Mouse (Mus musculus): Measurements from ENCODE around the gene Kcnk3. TPM values are rescaled to one million over a fixed set of nuclear protein-coding genes. Genes with fewer than 3 reads are reported as not detected.

Kcnk3 gene
- polyA plus RNA-seq, 2 experiments, result 0.07 to 0.11 TPM

- no peaks in the 10 kb centered on the region for H3K9me3 ChIP-seq (ENCODE audit: control insufficient read depth, low read length)
- WGBS (ENCODE audit: insufficient replicate concordance), result 48% methylated on average over 1 of the region's 1 CpGs
- ATAC-seq (ENCODE audit: insufficient read depth) (no peak), DNase-seq (ENCODE audit: low read depth in 3 of 3, low spot score in 3 of 3) (no peak)
- peaks cover 0 to 7% of the 10 kb centered on the region in 2 experiments; a peak in 2 of 4 replicates for H3K4me1 ChIP-seq (replicated peaks; ENCODE audit: control insufficient read depth in 2 of 2, insufficient read depth in 2 of 2, low read length in 1 of 2)
- H3K4me2 ChIP-seq (ENCODE audit: low read depth), result no peak overlapping the region
- H3K27ac ChIP-seq, result no peak overlapping the region
- no peaks in the 10 kb centered on the region for H3K27me3 ChIP-seq (ENCODE audit: control insufficient read depth, insufficient read depth, low read length)
- H3K36me3 ChIP-seq (replicated peaks; ENCODE audit: control insufficient read depth, insufficient read depth, low read depth), result no peaks in the 10 kb centered on the region
- no peak overlapping the region for H3K4me3 ChIP-seq (ENCODE audit: insufficient read depth in 1 of 2, low read depth in 2 of 2, low read length in 2 of 2)
- H3K9ac ChIP-seq (replicated peaks), result no peak overlapping the region
- TF ChIP-seq CTCF (IDR thresholded peaks at IDR 0.05; ENCODE audit: low read depth) (no peak), EP300 (IDR thresholded peaks at IDR 0.05; ENCODE audit: low read depth) (no peak)
These were observed 23.1 kb downstream of the Kcnk3 start for GRCm38 (mm10) chr5:30611091-30611490.

GRCm38 (mm10) chr5:30611689-30612088 is 23.7 kb downstream of the Kcnk3 start:
- Histone ChIP-seq H3K36me3 (replicated peaks; ENCODE audit: control insufficient read depth, insufficient read depth, low read depth) (no peaks in the 10 kb centered on the region), H3K4me1 (replicated peaks; ENCODE audit: control insufficient read depth in 2 of 2, insufficient read depth in 2 of 2, low read length in 1 of 2) (peaks cover 0 to 7% of the 10 kb centered on the region in 2 experiments; a peak in 2 of 4 replicates), H3K27me3 (ENCODE audit: control insufficient read depth, insufficient read depth, low read length) (no peaks in the 10 kb centered on the region), H3K4me3 (ENCODE audit: insufficient read depth in 1 of 2, low read depth in 2 of 2, low read length in 2 of 2) (no peak overlapping the region), H3K9me3 (ENCODE audit: control insufficient read depth, low read length) (no peaks in the 10 kb centered on the region), H3K4me2 (ENCODE audit: low read depth) (no peak overlapping the region), H3K9ac (replicated peaks) (no peak overlapping the region), H3K27ac (no peak overlapping the region)
- TF ChIP-seq EP300 (IDR thresholded peaks at IDR 0.05; ENCODE audit: low read depth) (no peak), CTCF (IDR thresholded peaks at IDR 0.05; ENCODE audit: low read depth) (no peak)
- WGBS (ENCODE audit: insufficient replicate concordance), result 18% methylated on average over 3 of the region's 3 CpGs
- no peak for ATAC-seq (ENCODE audit: insufficient read depth)
- DNase-seq (ENCODE audit: low read depth in 3 of 3, low spot score in 3 of 3), result no peak

GRCm38 (mm10) chr5:30612575-30612974 is 24.6 kb downstream of the Kcnk3 start:
- peaks cover 0 to 7% of the 10 kb centered on the region in 2 experiments; a peak in 2 of 4 replicates for H3K4me1 ChIP-seq (replicated peaks; ENCODE audit: control insufficient read depth in 2 of 2, insufficient read depth in 2 of 2, low read length in 1 of 2)
- 63% methylated on average over 4 of the region's 4 CpGs for WGBS (ENCODE audit: insufficient replicate concordance)
- no peak for ATAC-seq (ENCODE audit: insufficient read depth)

GRCm38 (mm10) chr5:30613242-30613641 is 25.3 kb downstream of the Kcnk3 start:
- Histone ChIP-seq H3K27ac (no peak overlapping the region), H3K9ac (replicated peaks) (no peak overlapping the region), H3K4me2 (ENCODE audit: low read depth) (no peak overlapping the region), H3K36me3 (replicated peaks; ENCODE audit: control insufficient read depth, insufficient read depth, low read depth) (no peaks in the 10 kb centered on the region), H3K27me3 (ENCODE audit: control insufficient read depth, insufficient read depth, low read length) (no peaks in the 10 kb centered on the region), H3K9me3 (ENCODE audit: control insufficient read depth, low read length) (no peaks in the 10 kb centered on the region), H3K4me1 (replicated peaks; ENCODE audit: control insufficient read depth in 2 of 2, insufficient read depth in 2 of 2, low read length in 1 of 2) (peaks cover 0 to 7% of the 10 kb centered on the region in 2 experiments; a peak in 2 of 4 replicates), H3K4me3 (ENCODE audit: insufficient read depth in 1 of 2, low read depth in 2 of 2, low read length in 2 of 2) (no peak overlapping the region)
- TF ChIP-seq EP300 (IDR thresholded peaks at IDR 0.05; ENCODE audit: low read depth), result no peak
- TF ChIP-seq CTCF (IDR thresholded peaks at IDR 0.05; ENCODE audit: low read depth), result no peak
- 60% methylated on average over 8 of the region's 8 CpGs for WGBS (ENCODE audit: insufficient replicate concordance)
- no peak for ATAC-seq (ENCODE audit: insufficient read depth)
- DNase-seq (ENCODE audit: low read depth in 3 of 3, low spot score in 3 of 3), result no peak

More at GRCm38 (mm10) chr5:30612575-30612974, 24.6 kb downstream of the Kcnk3 start:
- Histone ChIP-seq H3K36me3 (replicated peaks; ENCODE audit: control insufficient read depth, insufficient read depth, low read depth) (no peaks in the 10 kb centered on the region), H3K9ac (replicated peaks) (no peak overlapping the region), H3K9me3 (ENCODE audit: control insufficient read depth, low read length) (no peaks in the 10 kb centered on the region), H3K4me3 (ENCODE audit: insufficient read depth in 1 of 2, low read depth in 2 of 2, low read length in 2 of 2) (no peak overlapping the region), H3K27ac (no peak overlapping the region), H3K4me2 (ENCODE audit: low read depth) (no peak overlapping the region), H3K27me3 (ENCODE audit: control insufficient read depth, insufficient read depth, low read length) (no peaks in the 10 kb centered on the region)
- TF ChIP-seq EP300 (IDR thresholded peaks at IDR 0.05; ENCODE audit: low read depth) (no peak), CTCF (IDR thresholded peaks at IDR 0.05; ENCODE audit: low read depth) (no peak)
- no peak for DNase-seq (ENCODE audit: low read depth in 3 of 3, low spot score in 3 of 3)

GRCm38 (mm10) chr5:30614221-30614620 is 26.3 kb downstream of the Kcnk3 start:
- Histone ChIP-seq H3K4me3 (ENCODE audit: insufficient read depth in 1 of 2, low read depth in 2 of 2, low read length in 2 of 2) (no peak overlapping the region), H3K9me3 (ENCODE audit: control insufficient read depth, low read length) (no peaks in the 10 kb centered on the region), H3K36me3 (replicated peaks; ENCODE audit: control insufficient read depth, insufficient read depth, low read depth) (no peaks in the 10 kb centered on the region), H3K27me3 (ENCODE audit: control insufficient read depth, insufficient read depth, low read length) (no peaks in the 10 kb centered on the region), H3K27ac (no peak overlapping the region), H3K4me1 (replicated peaks; ENCODE audit: control insufficient read depth in 2 of 2, insufficient read depth in 2 of 2, low read length in 1 of 2) (peaks cover 0 to 7% of the 10 kb centered on the region in 2 experiments; a peak in 2 of 4 replicates), H3K4me2 (ENCODE audit: low read depth) (no peak overlapping the region), H3K9ac (replicated peaks) (no peak overlapping the region)
- TF ChIP-seq CTCF (IDR thresholded peaks at IDR 0.05; ENCODE audit: low read depth), result no peak
- no peak for TF ChIP-seq EP300 (IDR thresholded peaks at IDR 0.05; ENCODE audit: low read depth)
- 38% methylated on average over 1 of the region's 1 CpGs for WGBS (ENCODE audit: insufficient replicate concordance)
- no peak for DNase-seq (ENCODE audit: low read depth in 3 of 3, low spot score in 3 of 3)
- ATAC-seq (ENCODE audit: insufficient read depth), result peak; percentile 27; the same call in 1 of the 2 replicates
